In genomic region chr19:32194074-32194473, GRCm38 (mm10) we compare ENCODE assay signal across 13 mouse cellular contexts.
"Had no signal": no experiment of that assay in that cellular context is flagged by ENCODE, and none has a peak within 500 bp of the region (broad histone marks: within the 10 kb centered on the region; RNA-seq: fewer than 3 reads in every experiment).

No protein-coding gene starts in this region.

- DNase-seq: liver; liver, embryonic 13.5 days; liver, postnatal 0 days; lung, postnatal 14 days; spleen, adult 18-20 months; thymus, adult 18-20 months; thymus, postnatal 14 days had no signal

- H3K4me3 ChIP-seq: limb, embryonic 12.5 days; liver, embryonic 13.5 days; lung, embryonic 15.5 days; megakaryocyte, embryonic 14.5 days; midbrain, embryonic 15.5 days; neural tube, embryonic 12.5 days had no signal

- ATAC-seq: liver, postnatal 0 days; midbrain, embryonic 15.5 days had no signal

- H3K4me1 ChIP-seq: neural tube, embryonic 12.5 days had no signal

- H3K27ac ChIP-seq: limb, embryonic 12.5 days; liver, embryonic 13.5 days; lung, embryonic 15.5 days; macrophage; midbrain, embryonic 15.5 days; neural tube, embryonic 12.5 days had no signal

- H3K27me3 ChIP-seq: limb, embryonic 12.5 days; liver, embryonic 13.5 days; lung, embryonic 15.5 days; megakaryocyte, embryonic 14.5 days; midbrain, embryonic 15.5 days; neural tube, embryonic 12.5 days had no signal

- H3K36me3 ChIP-seq: limb, embryonic 12.5 days; lung, embryonic 15.5 days; midbrain, embryonic 15.5 days; neural tube, embryonic 12.5 days had no signal
